Mouse (Mus musculus): Measurements from ENCODE around the gene Bmpr1a. TPM values are rescaled to one million over a fixed set of nuclear protein-coding genes. Genes with fewer than 3 reads are reported as not detected.
A peak's percentile ranks its signal among the peaks of the same experiment; 100 is the strongest.

The Bmpr1a gene
- polyA plus RNA-seq, 1 experiment from 2014 or later, result 58.1 TPM

GRCm38 (mm10) chr14:34505309-34505708 lies 2.2 kb upstream of the Bmpr1a start:
- no peak overlapping the region for H3K4me3 ChIP-seq

GRCm38 (mm10) chr14:34504377-34504776 lies 1.2 kb upstream of the Bmpr1a start:
- WGBS, result 63% methylated on average over 5 of the region's 5 CpGs
- no peak overlapping the region for H3K4me2 ChIP-seq

More at GRCm38 (mm10) chr14:34505309-34505708, 2.2 kb upstream of the Bmpr1a start:
- no peaks in the 10 kb centered on the region for H3K36me3 ChIP-seq
- H3K9me3 ChIP-seq, result no peaks in the 10 kb centered on the region
- WGBS, result 78% methylated on average over 7 of the region's 7 CpGs
- no peak overlapping the region for H3K9ac ChIP-seq
- H3K27ac ChIP-seq, result no peak overlapping the region
- H3K4me1 ChIP-seq, result peaks cover 29% of the 10 kb centered on the region
- no peak overlapping the region for H3K4me2 ChIP-seq
- H3K27me3 ChIP-seq, result no peaks in the 10 kb centered on the region
- no peak for ATAC-seq (ENCODE audit: insufficient number of reproducible peaks, insufficient read depth, low FRiP score, low TSS enrichment, low read depth)

GRCm38 (mm10) chr14:34503759-34504158 lies 618 bp upstream of the Bmpr1a start:
- Histone ChIP-seq H3K9me3 (no peaks in the 10 kb centered on the region), H3K4me2 (peak overlapping the region; percentile 65), H3K4me1 (peaks cover 41% of the 10 kb centered on the region), H3K27me3 (no peaks in the 10 kb centered on the region), H3K4me3 (no peak overlapping the region), H3K27ac (peak overlapping the region; percentile 99), H3K9ac (no peak overlapping the region), H3K36me3 (no peaks in the 10 kb centered on the region)
- ATAC-seq (ENCODE audit: insufficient number of reproducible peaks, insufficient read depth, low FRiP score, low TSS enrichment, low read depth), result no peak
- 33% methylated on average over 6 of the region's 6 CpGs for WGBS

More at GRCm38 (mm10) chr14:34504377-34504776, 1.2 kb upstream of the Bmpr1a start:
- no peak overlapping the region for H3K27ac ChIP-seq
- H3K9me3 ChIP-seq, result no peaks in the 10 kb centered on the region
- no peak for ATAC-seq (ENCODE audit: insufficient number of reproducible peaks, insufficient read depth, low FRiP score, low TSS enrichment, low read depth)
- peaks cover 38% of the 10 kb centered on the region for H3K4me1 ChIP-seq
- H3K9ac ChIP-seq, result no peak overlapping the region
- no peak overlapping the region for H3K4me3 ChIP-seq
- no peaks in the 10 kb centered on the region for H3K27me3 ChIP-seq
- no peaks in the 10 kb centered on the region for H3K36me3 ChIP-seq

- Histone ChIP-seq H3K4me3 (peak overlapping the region; percentile 75), H3K9me3 (no peaks in the 10 kb centered on the region), H3K36me3 (no peaks in the 10 kb centered on the region), H3K27me3 (no peaks in the 10 kb centered on the region), H3K27ac (peak overlapping the region; percentile 99), H3K4me1 (peaks cover 40% of the 10 kb centered on the region), H3K4me2 (peak overlapping the region; percentile 65), H3K9ac (peak overlapping the region; percentile 98)
- WGBS, result 0% methylated on average over 71 of the region's 115 CpGs
- peak; percentile 88 for ATAC-seq (ENCODE audit: insufficient number of reproducible peaks, insufficient read depth, low FRiP score, low TSS enrichment, low read depth)
Observed at GRCm38 (mm10) chr14:34502475-34503324, 441 bp downstream of the Bmpr1a start.

- WGBS, result under 1% methylated on average over 77 of the region's 77 CpGs
- ATAC-seq (ENCODE audit: insufficient number of reproducible peaks, insufficient read depth, low FRiP score, low TSS enrichment, low read depth), result peak; percentile 17; the same call in 1 of the 2 replicates
- Histone ChIP-seq H3K9me3 (no peaks in the 10 kb centered on the region), H3K4me3 (peak overlapping the region; percentile 75), H3K36me3 (no peaks in the 10 kb centered on the region), H3K27me3 (no peaks in the 10 kb centered on the region), H3K4me2 (peak overlapping the region; percentile 65), H3K27ac (peak overlapping the region; percentile 99), H3K9ac (peak overlapping the region; percentile 98), H3K4me1 (peaks cover 44% of the 10 kb centered on the region)
Observed at GRCm38 (mm10) chr14:34501804-34502474, 1.2 kb downstream of the Bmpr1a start.

GRCm38 (mm10) chr14:34501447-34501803 lies 1.7 kb downstream of the Bmpr1a start:
- H3K4me3 ChIP-seq, result peak overlapping the region; percentile 75
- H3K27me3 ChIP-seq, result no peaks in the 10 kb centered on the region
- H3K36me3 ChIP-seq, result no peaks in the 10 kb centered on the region
- peaks cover 46% of the 10 kb centered on the region for H3K4me1 ChIP-seq
- H3K9me3 ChIP-seq, result no peaks in the 10 kb centered on the region
- peak overlapping the region; percentile 65 for H3K4me2 ChIP-seq
- ATAC-seq (ENCODE audit: insufficient number of reproducible peaks, insufficient read depth, low FRiP score, low TSS enrichment, low read depth), result no peak
- H3K9ac ChIP-seq, result peak overlapping the region; percentile 98
- H3K27ac ChIP-seq, result peak overlapping the region; percentile 99
- under 1% methylated on average over 16 of the region's 16 CpGs for WGBS

GRCm38 (mm10) chr14:34500309-34500708 lies 2.8 kb downstream of the Bmpr1a start:
- H3K4me1 ChIP-seq, result peaks cover 57% of the 10 kb centered on the region
- no peak overlapping the region for H3K9ac ChIP-seq
- H3K9me3 ChIP-seq, result no peaks in the 10 kb centered on the region
- no peaks in the 10 kb centered on the region for H3K27me3 ChIP-seq
- H3K4me3 ChIP-seq, result peak overlapping the region; percentile 75
- H3K27ac ChIP-seq, result no peak overlapping the region
- 6% methylated on average over 4 of the region's 4 CpGs for WGBS
- H3K36me3 ChIP-seq, result no peaks in the 10 kb centered on the region
- H3K4me2 ChIP-seq, result peak overlapping the region; percentile 65
- no peak for ATAC-seq (ENCODE audit: insufficient number of reproducible peaks, insufficient read depth, low FRiP score, low TSS enrichment, low read depth)

GRCm38 (mm10) chr14:34499664-34500063 lies 3.5 kb downstream of the Bmpr1a start:
- Histone ChIP-seq H3K4me1 (peaks cover 57% of the 10 kb centered on the region), H3K9me3 (no peaks in the 10 kb centered on the region), H3K27ac (no peak overlapping the region), H3K4me3 (no peak overlapping the region; the same call in 1 of the 2 replicates), H3K36me3 (no peaks in the 10 kb centered on the region), H3K27me3 (no peaks in the 10 kb centered on the region), H3K9ac (no peak overlapping the region; the same call in 1 of the 2 replicates), H3K4me2 (peak overlapping the region; percentile 65)
- no peak for ATAC-seq (ENCODE audit: insufficient number of reproducible peaks, insufficient read depth, low FRiP score, low TSS enrichment, low read depth)
- WGBS, result 38% methylated on average over 4 of the region's 4 CpGs

GRCm38 (mm10) chr14:34497346-34497745 lies 5.8 kb downstream of the Bmpr1a start:
- H3K27me3 ChIP-seq, result no peaks in the 10 kb centered on the region
- peaks cover 48% of the 10 kb centered on the region for H3K4me1 ChIP-seq
- WGBS, result 74% methylated on average over 3 of the region's 3 CpGs
- no peak overlapping the region for H3K9ac ChIP-seq
- H3K9me3 ChIP-seq, result no peaks in the 10 kb centered on the region
- H3K36me3 ChIP-seq, result no peaks in the 10 kb centered on the region
- no peak for ATAC-seq (ENCODE audit: insufficient number of reproducible peaks, insufficient read depth, low FRiP score, low TSS enrichment, low read depth)
- H3K4me2 ChIP-seq, result no peak overlapping the region
- no peak overlapping the region for H3K4me3 ChIP-seq
- H3K27ac ChIP-seq, result no peak overlapping the region

- H3K36me3 ChIP-seq, result no peaks in the 10 kb centered on the region
- H3K27ac ChIP-seq, result no peak overlapping the region
- 76% methylated on average over 3 of the region's 3 CpGs for WGBS
- H3K9me3 ChIP-seq, result no peaks in the 10 kb centered on the region
- peaks cover 43% of the 10 kb centered on the region for H3K4me1 ChIP-seq
- no peak overlapping the region for H3K4me3 ChIP-seq
- no peak for ATAC-seq (ENCODE audit: insufficient number of reproducible peaks, insufficient read depth, low FRiP score, low TSS enrichment, low read depth)
- H3K4me2 ChIP-seq, result no peak overlapping the region
- no peaks in the 10 kb centered on the region for H3K27me3 ChIP-seq
- no peak overlapping the region for H3K9ac ChIP-seq
Observed at GRCm38 (mm10) chr14:34493682-34494081, 9.5 kb downstream of the Bmpr1a start.

- Histone ChIP-seq H3K4me2 (no peak overlapping the region), H3K27me3 (no peaks in the 10 kb centered on the region), H3K9me3 (no peaks in the 10 kb centered on the region), H3K27ac (no peak overlapping the region), H3K4me3 (no peak overlapping the region), H3K9ac (no peak overlapping the region), H3K36me3 (no peaks in the 10 kb centered on the region), H3K4me1 (peaks cover 35% of the 10 kb centered on the region)
- 70% methylated on average over 2 of the region's 2 CpGs for WGBS
- ATAC-seq (ENCODE audit: insufficient number of reproducible peaks, insufficient read depth, low FRiP score, low TSS enrichment, low read depth), result no peak
Observed at GRCm38 (mm10) chr14:34492688-34493087, 10.5 kb downstream of the Bmpr1a start.

- Histone ChIP-seq H3K36me3 (no peaks in the 10 kb centered on the region), H3K27me3 (no peaks in the 10 kb centered on the region), H3K27ac (no peak overlapping the region), H3K4me1 (peaks cover 26% of the 10 kb centered on the region), H3K4me3 (no peak overlapping the region), H3K9me3 (no peaks in the 10 kb centered on the region), H3K4me2 (no peak overlapping the region), H3K9ac (no peak overlapping the region)
- ATAC-seq (ENCODE audit: insufficient number of reproducible peaks, insufficient read depth, low FRiP score, low TSS enrichment, low read depth), result no peak
- 25% methylated on average over 1 of the region's 1 CpGs for WGBS
Observed at GRCm38 (mm10) chr14:34490965-34491364, 12.2 kb downstream of the Bmpr1a start.

Data from embryonic facial prominence, embryonic 13.5 days (tissue).